Mouse (Mus musculus): ENCODE measurements around the gene Olfr553.
A peak's percentile ranks its signal among the peaks of the same experiment; 100 is the strongest.

- TF ChIP-seq CTCF (IDR thresholded peaks at IDR 0.05) (peak; percentile 35), EP300 (IDR thresholded peaks at IDR 0.05) (no peak)
These were observed 51.8 kb downstream of the Olfr553 start for GRCm38 (mm10) chr7:102566219-102566618.
